Mouse (Mus musculus): ENCODE results near the gene Elovl2.

DNA sequence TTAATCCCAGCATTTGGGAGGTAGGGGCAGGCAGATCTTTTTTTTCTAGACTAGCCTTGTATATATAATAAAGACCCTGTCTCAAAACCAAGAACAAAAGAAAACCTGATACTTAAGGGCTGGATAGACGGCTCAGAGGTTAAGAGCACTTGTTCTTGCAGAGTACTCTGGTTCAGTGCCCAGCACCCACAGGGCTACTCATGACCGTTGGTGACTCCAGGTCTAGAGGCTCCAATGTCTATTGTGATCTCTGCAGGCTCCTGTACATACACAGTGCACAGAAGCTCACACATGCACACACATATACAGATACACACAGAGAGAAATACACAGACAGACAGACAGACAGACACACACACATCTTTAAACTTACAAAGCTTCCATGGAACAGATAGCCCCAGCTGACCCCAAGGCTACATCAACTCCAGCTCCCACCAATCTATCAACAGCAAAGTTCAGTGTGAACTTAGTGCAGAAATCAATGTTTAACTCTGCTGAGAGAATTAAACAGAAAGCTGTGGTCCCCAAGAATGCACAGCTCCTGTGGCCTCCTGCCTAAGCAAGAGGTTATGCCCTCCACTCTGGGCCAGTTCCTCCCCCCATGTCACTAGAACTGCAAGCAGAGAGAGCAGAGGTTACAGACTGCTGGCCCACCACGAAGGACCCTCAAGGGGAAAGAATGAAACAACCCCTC, 24.4 kb downstream of the Elovl2 start:
- no peak for TF ChIP-seq CTCF (IDR thresholded peaks at IDR 0.05; ENCODE audit: low read depth)
- TF ChIP-seq EP300 (optimal IDR thresholded peaks at IDR 0.05): no peak

Measured in stomach, postnatal 0 days (tissue).